Mouse (Mus musculus) liver, adult 2 months (tissue): ENCODE measurements at regions not wholly inside any gene's neighbourhood (a gene's known extent, or its start where the extent isn't known, plus 50 kb on each side); places are given as distances from the start of the nearest gene placed in this dataset.

Source experiments
- CTCF ChIP-seq: fragments of 200-500 bp; IDR thresholded peaks from 2 replicates; pipeline ENCODE4 v1.5.1; 2011; ENCODE audit warnings: low read depth, low read length, control low read depth
- POLR2A ChIP-seq: fragments of 200-500 bp; IDR thresholded peaks from 2 replicates; pipeline ENCODE4 v1.6.1; 2011; ENCODE audit warnings: low read length, control low read depth; ENCODE audit not compliant: insufficient read depth; ENCODE audit errors: extremely low read depth

DNA sequence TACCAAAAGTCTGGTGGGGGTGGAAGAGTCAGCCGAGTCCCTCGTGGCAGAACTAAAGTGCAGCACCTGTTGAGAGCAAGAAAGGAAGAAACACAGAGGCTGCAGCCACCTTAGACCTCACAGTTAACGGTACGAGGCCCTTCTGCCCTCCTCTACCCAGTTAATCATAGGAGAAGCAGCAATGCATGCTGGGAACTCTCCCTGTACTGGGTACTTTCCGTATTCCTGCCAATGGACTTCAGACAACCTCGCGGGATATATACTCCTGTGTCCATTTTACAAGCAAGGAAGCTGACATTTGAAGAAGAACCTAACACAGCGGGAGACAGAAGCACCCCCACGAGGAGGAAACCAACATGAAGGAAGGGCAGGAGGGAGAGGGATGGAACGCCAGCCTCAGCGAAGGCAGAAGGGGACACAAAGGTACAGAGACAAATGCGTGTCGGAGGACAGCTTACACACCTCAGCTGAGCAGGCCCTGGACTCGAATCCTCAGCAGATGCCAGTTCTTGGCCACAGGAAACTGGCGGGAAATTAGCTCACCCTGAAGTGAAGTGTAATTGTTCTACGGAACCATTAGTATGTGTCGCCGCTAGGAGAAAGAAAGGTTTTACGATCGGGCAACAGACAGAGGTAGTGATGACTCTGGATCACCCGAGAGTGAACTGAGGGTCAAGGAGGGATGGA lies 170.6 kb upstream of the Jarid2 start:
- TF ChIP-seq CTCF, result no peak
- TF ChIP-seq POLR2A, result no peak
